Mouse (Mus musculus) MEL (cell line): Measurements from ENCODE around the gene Aim2. TPM values are rescaled to one million over a fixed set of nuclear protein-coding genes. Genes with fewer than 3 reads are reported as not detected.

Source experiments
- DNase-seq: peaks from one replicate; pipeline ENCODE4 v3.0.0; 2011; ENCODE audit warnings: low read depth, low spot score
- H3K27ac ChIP-seq: 2 replicates; pipeline ENCODE4 v1.5.1; 2012; ENCODE audit warnings: low read depth, mild to moderate bottlenecking, control low read depth, low read length, moderate library complexity; ENCODE audit not compliant: control insufficient read depth
- H3K27me3 ChIP-seq, 2 experiments: fragments of 150-350 bp in 1 of 2; sonication (generic) in 1 of 2; 2 replicates each; pipeline ENCODE4 v1.6.1; 2012; ENCODE audit warnings: low read length in 2 of 2, mild to moderate bottlenecking in 2 of 2, improper control_type of control experiment in 1 of 2, moderate library complexity in 1 of 2; ENCODE audit not compliant: insufficient read depth in 2 of 2, control insufficient read depth in 1 of 2
- H3K36me3 ChIP-seq, 2 experiments: 2 replicates each; pipeline ENCODE4 v1.6.1; 2012 to 2014; ENCODE audit warnings: low read length in 2 of 2, improper control_type of control experiment in 1 of 2, inconsistent platforms in 1 of 2, mild to moderate bottlenecking in 1 of 2; ENCODE audit not compliant: insufficient read depth in 2 of 2, control insufficient read depth in 1 of 2
- H3K4me1 ChIP-seq, 2 experiments: fragments of 150-350 bp in 1 of 2; sonication (generic) in 1 of 2; 2 replicates each; pipeline ENCODE4 v1.6.1; 2012; ENCODE audit warnings: low read length in 2 of 2, improper control_type of control experiment in 1 of 2, mild to moderate bottlenecking in 1 of 2; ENCODE audit not compliant: insufficient read depth in 2 of 2, control insufficient read depth in 1 of 2
- H3K4me3 ChIP-seq, 2 experiments: fragments of 150-350 bp in 1 of 2; sonication (generic) in 1 of 2; 2 replicates each; pipeline ENCODE4 v1.5.1; 2012; ENCODE audit warnings: low read depth in 2 of 2, low read length in 2 of 2, mild to moderate bottlenecking in 2 of 2, moderate library complexity in 2 of 2, control low read depth in 1 of 2, improper control_type of control experiment in 1 of 2; ENCODE audit not compliant: control insufficient read depth in 1 of 2, insufficient read depth in 1 of 2
- H3K79me2 ChIP-seq: 2 replicates; pipeline ENCODE4 v1.6.1; 2012; ENCODE audit warnings: mild to moderate bottlenecking, low read length, moderate library complexity; ENCODE audit not compliant: control insufficient read depth, poor library complexity, insufficient read depth
- H3K9ac ChIP-seq: 2 replicates; pipeline ENCODE4 v1.6.1; 2012; ENCODE audit warnings: low read depth, mild to moderate bottlenecking, control low read depth, low read length, moderate library complexity; ENCODE audit not compliant: control insufficient read depth, poor library complexity, severe bottlenecking
- H3K9me3 ChIP-seq: fragments of 150-350 bp; sonication (generic); replicated peaks from 2 replicates; pipeline ENCODE4 v1.6.1; 2012; ENCODE audit warnings: mild to moderate bottlenecking, low read length, improper control_type of control experiment, moderate library complexity; ENCODE audit not compliant: insufficient read depth
- BHLHE40 ChIP-seq: IDR thresholded peaks from 2 replicates; pipeline ENCODE4 v1.6.1; 2012; ENCODE audit warnings: low read depth, mild to moderate bottlenecking, inconsistent platforms, low read length, improper control_type of control experiment, borderline replicate concordance
- CHD1 ChIP-seq: IDR thresholded peaks from 2 replicates; pipeline ENCODE4 v1.6.1; 2012; ENCODE audit warnings: low read depth, mild to moderate bottlenecking, inconsistent platforms, low read length, improper control_type of control experiment
- CHD2 ChIP-seq: IDR thresholded peaks from 2 replicates; pipeline ENCODE4 v1.6.1; 2011; ENCODE audit warnings: low read length, improper control_type of control experiment
- CTCF ChIP-seq, 3 experiments: IDR thresholded peaks in 2 of 3; conservative IDR thresholded peaks in 1 of 3; 2 replicates each; pipeline ENCODE4 v1.5.1; 2011 to 2012; ENCODE audit warnings: low read length in 3 of 3, low read depth in 2 of 3, mild to moderate bottlenecking in 2 of 3, improper control_type of control experiment in 1 of 3, inconsistent platforms in 1 of 3, mixed read lengths in 1 of 3, moderate library complexity in 1 of 3; ENCODE audit not compliant: control insufficient read depth in 1 of 3, insufficient read depth in 1 of 3, poor library complexity in 1 of 3, severe bottlenecking in 1 of 3
- EP300 ChIP-seq, 2 experiments: IDR thresholded peaks; 2 replicates each; pipeline ENCODE4 v1.6.1; 2011; ENCODE audit warnings: improper control_type of control experiment in 2 of 2, low read length in 2 of 2, low read depth in 1 of 2, mild to moderate bottlenecking in 1 of 2
- ETS1 ChIP-seq: IDR thresholded peaks from 2 replicates; pipeline ENCODE4 v1.6.1; 2012; ENCODE audit warnings: low read depth, mild to moderate bottlenecking, inconsistent platforms, low read length, improper control_type of control experiment, moderate library complexity
- GABPA ChIP-seq: IDR thresholded peaks from 2 replicates; pipeline ENCODE4 v1.6.1; 2012; ENCODE audit warnings: low read depth, mild to moderate bottlenecking, inconsistent platforms, low read length, improper control_type of control experiment, moderate library complexity
- GATA1 ChIP-seq: IDR thresholded peaks from 2 replicates; pipeline ENCODE4 v1.6.1; 2011; ENCODE audit warnings: low read depth, low read length, improper control_type of control experiment
- HCFC1 ChIP-seq: IDR thresholded peaks from 2 replicates; pipeline ENCODE4 v1.6.1; 2012; ENCODE audit warnings: low read depth, mild to moderate bottlenecking, inconsistent platforms, low read length, improper control_type of control experiment, moderate library complexity
- JUND ChIP-seq: IDR thresholded peaks from 2 replicates; pipeline ENCODE4 v1.6.1; 2011; ENCODE audit warnings: low read depth, mild to moderate bottlenecking, improper control_type of control experiment, low read length
- KAT2A ChIP-seq: conservative IDR thresholded peaks from 2 replicates; pipeline ENCODE4 v1.6.1; 2012; ENCODE audit warnings: low read depth, low read length, improper control_type of control experiment, inconsistent platforms
- MAFK ChIP-seq: IDR thresholded peaks from 2 replicates; pipeline ENCODE4 v1.6.1; 2011; ENCODE audit warnings: low read depth, mild to moderate bottlenecking, low read length, improper control_type of control experiment, borderline replicate concordance
- MXI1 ChIP-seq: IDR thresholded peaks from 2 replicates; pipeline ENCODE4 v1.6.1; 2011; ENCODE audit warnings: mild to moderate bottlenecking, low read depth, low read length, improper control_type of control experiment
- MYB ChIP-seq: IDR thresholded peaks from 2 replicates; pipeline ENCODE4 v1.6.1; 2011; ENCODE audit warnings: mild to moderate bottlenecking, low read depth, low read length, improper control_type of control experiment
- MYC ChIP-seq: IDR thresholded peaks from 2 replicates; pipeline ENCODE4 v1.6.1; 2011; ENCODE audit warnings: low read depth, mild to moderate bottlenecking, low read length, improper control_type of control experiment, moderate library complexity
- NELFE ChIP-seq: IDR thresholded peaks from 2 replicates; pipeline ENCODE4 v1.6.1; 2011; ENCODE audit warnings: low read depth, low read length, improper control_type of control experiment
- POLR2A ChIP-seq, 2 experiments: IDR thresholded peaks; 2 replicates each; pipeline ENCODE4 v1.6.1; 2011 to 2012; ENCODE audit warnings: low read length in 2 of 2, mild to moderate bottlenecking in 2 of 2, control low read depth in 1 of 2, improper control_type of control experiment in 1 of 2, low read depth in 1 of 2, moderate library complexity in 1 of 2; ENCODE audit not compliant: control insufficient read depth in 1 of 2, insufficient read depth in 1 of 2, poor library complexity in 1 of 2
- POLR2AphosphoS2 ChIP-seq: IDR thresholded peaks from 2 replicates; pipeline ENCODE4 v1.6.1; 2011; ENCODE audit warnings: low read length, improper control_type of control experiment
- POLR2AphosphoS5 ChIP-seq: IDR thresholded peaks from 2 replicates; pipeline ENCODE4 v1.6.1; 2012; ENCODE audit warnings: low read depth, borderline replicate concordance, mild to moderate bottlenecking, inconsistent platforms, low read length, moderate library complexity, mixed read lengths
- RAD21 ChIP-seq: IDR thresholded peaks from 2 replicates; pipeline ENCODE4 v1.6.1; 2011; ENCODE audit warnings: mild to moderate bottlenecking, low read depth, low read length, improper control_type of control experiment
- SIN3A ChIP-seq: IDR thresholded peaks from 2 replicates; pipeline ENCODE4 v1.6.1; 2012; ENCODE audit warnings: low read length, improper control_type of control experiment, inconsistent platforms
- SMC3 ChIP-seq: IDR thresholded peaks from 2 replicates; pipeline ENCODE4 v1.6.1; 2011; ENCODE audit warnings: low read depth, low read length, improper control_type of control experiment
- TAL1 ChIP-seq: IDR thresholded peaks from 2 replicates; pipeline ENCODE4 v1.6.1; 2012; ENCODE audit warnings: mild to moderate bottlenecking, inconsistent platforms, low read length, moderate library complexity, mixed read lengths
- UBTF ChIP-seq: IDR thresholded peaks from 2 replicates; pipeline ENCODE4 v1.6.1; 2012; ENCODE audit warnings: low read depth, mild to moderate bottlenecking, inconsistent platforms, low read length, improper control_type of control experiment, moderate library complexity, borderline replicate concordance; ENCODE audit not compliant: insufficient read depth
- USF1 ChIP-seq: IDR thresholded peaks from 2 replicates; pipeline ENCODE4 v1.6.1; 2014; ENCODE audit warnings: low read depth, mild to moderate bottlenecking, inconsistent platforms, low read length, improper control_type of control experiment, moderate library complexity
- USF2 ChIP-seq, 2 experiments: IDR thresholded peaks; 2 replicates each; pipeline ENCODE4 v1.6.1; 2011 to 2012; ENCODE audit warnings: improper control_type of control experiment in 2 of 2, low read length in 2 of 2, borderline replicate concordance in 1 of 2, inconsistent platforms in 1 of 2, low read depth in 1 of 2, mild to moderate bottlenecking in 1 of 2; ENCODE audit not compliant: insufficient read depth in 1 of 2
- ZC3H11A ChIP-seq: IDR thresholded peaks from 2 replicates; pipeline ENCODE4 v1.6.1; 2012; ENCODE audit warnings: low read depth, mild to moderate bottlenecking, inconsistent platforms, low read length, improper control_type of control experiment
- ZKSCAN1 ChIP-seq: IDR thresholded peaks from 2 replicates; pipeline ENCODE4 v1.6.1; 2012; ENCODE audit warnings: low read depth, mild to moderate bottlenecking, inconsistent platforms, low read length, improper control_type of control experiment, moderate library complexity
- ZNF384 ChIP-seq: IDR thresholded peaks from 2 replicates; pipeline ENCODE4 v1.6.1; 2012; ENCODE audit warnings: low read depth, mild to moderate bottlenecking, inconsistent platforms, low read length, improper control_type of control experiment
- polyA plus RNA-seq, 2 experiments: library from polyadenylated mRNA; stranded (reverse) in 1 of 2; unstranded in 1 of 2; fragments of >175 nt in 1 of 2; fragments of >200 nt in 1 of 2; gene quantifications; 2 replicates each; pipeline versions ENCODE4 v1.2.1 to v1.2.4; 2012; ENCODE audit warnings: low replicate concordance in 2 of 2, low read depth in 1 of 2; ENCODE audit not compliant: insufficient read length in 2 of 2, insufficient read depth in 1 of 2, missing spikeins in 1 of 2
- total RNA-seq: library from RNA; depleted of rRNA; stranded (reverse); fragments of 300-350 nt; gene quantifications from 2 replicates; pipeline ENCODE4 v1.2.3, GENCODE M21; 2012

The Aim2 gene
- total and polyA plus RNA-seq, 3 experiments = 2.3 to 9.1 TPM; not detected in 1

- H3K9ac ChIP-seq = no peak overlapping the region
- no peaks in the 10 kb centered on the region for H3K79me2 ChIP-seq
- no peak for DNase-seq
- H3K4me3 ChIP-seq = no peak overlapping the region
- no peaks in the 10 kb centered on the region for H3K27me3 ChIP-seq
- no peak overlapping the region for H3K27ac ChIP-seq
- no peaks in the 10 kb centered on the region for H3K4me1 ChIP-seq
- no peaks in the 10 kb centered on the region; a peak in 1 of 4 replicates for H3K36me3 ChIP-seq
- H3K9me3 ChIP-seq = no peaks in the 10 kb centered on the region
- no peak for TF ChIP-seq BHLHE40
- TF ChIP-seq CTCF (IDR thresholded peaks at IDR 0.05 in 2 of 3, conservative IDR thresholded peaks at IDR 0.05 in 1 of 3; ENCODE audit: control insufficient read depth in 1 of 3, insufficient read depth in 1 of 3, low read depth in 2 of 3, low read length in 3 of 3, poor library complexity in 1 of 3, severe bottlenecking in 1 of 3) = no peak
- no peak for TF ChIP-seq KAT2A
- TF ChIP-seq POLR2A (IDR thresholded peaks at IDR 0.05; ENCODE audit: control insufficient read depth in 1 of 2, insufficient read depth in 1 of 2, low read depth in 1 of 2, low read length in 2 of 2, poor library complexity in 1 of 2) = no peak
- TF ChIP-seq CHD2 = no peak
- TF ChIP-seq JUND = no peak
- no peak for TF ChIP-seq ZNF384
- TF ChIP-seq HCFC1 = no peak
- TF ChIP-seq RAD21 = no peak
- TF ChIP-seq ZKSCAN1 = no peak
- TF ChIP-seq NELFE = no peak
- no peak for TF ChIP-seq EP300 (IDR thresholded peaks at IDR 0.05; ENCODE audit: low read depth in 1 of 2, low read length in 2 of 2)
- no peak for TF ChIP-seq SIN3A
- no peak for TF ChIP-seq MYC
- TF ChIP-seq MYB = no peak
Measured at GRCm38 (mm10) chr1:173391754-173392153, 41.1 kb downstream of the Aim2 start.

DNA sequence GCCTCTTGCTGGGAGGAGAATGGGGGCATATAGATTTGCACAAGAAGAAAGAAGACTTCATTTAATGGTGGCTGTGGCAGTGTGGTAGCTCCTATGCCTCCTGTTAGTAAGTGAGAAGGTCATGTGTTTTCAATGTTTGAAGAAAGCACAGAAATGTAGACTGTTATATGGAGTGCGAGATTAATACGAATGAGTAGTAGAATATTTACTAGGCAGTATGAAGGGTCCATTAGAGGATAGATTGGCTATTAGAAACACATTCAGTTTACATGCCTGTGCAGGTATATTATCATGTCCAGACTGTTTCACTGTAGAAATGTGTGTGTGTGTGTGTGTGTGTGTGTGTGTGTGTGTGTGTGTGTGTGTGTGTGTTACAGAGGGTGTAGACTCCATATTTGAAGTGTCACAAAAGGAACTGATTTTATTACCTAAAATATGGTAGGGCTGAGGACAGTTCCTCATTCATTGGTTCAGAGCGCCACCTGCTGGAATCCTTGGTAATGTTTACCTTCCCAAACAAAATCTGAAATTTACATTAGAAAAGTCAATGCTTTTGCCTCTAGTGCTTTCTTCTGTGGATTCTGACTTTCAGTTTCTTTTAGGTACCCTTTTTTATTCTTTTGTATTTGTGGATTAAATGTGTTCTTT is 47.8 kb downstream of the Aim2 start:
- Histone ChIP-seq H3K9me3 (no peaks in the 10 kb centered on the region), H3K4me1 (no peaks in the 10 kb centered on the region), H3K27ac (no peak overlapping the region), H3K4me3 (no peak overlapping the region), H3K27me3 (no peaks in the 10 kb centered on the region), H3K9ac (no peak overlapping the region), H3K79me2 (no peaks in the 10 kb centered on the region), H3K36me3 (no peaks in the 10 kb centered on the region; a peak in 1 of 4 replicates)
- peak; percentile 68 for DNase-seq
- TF ChIP-seq RAD21 = peak; percentile 74
- no peak for TF ChIP-seq MYC
- TF ChIP-seq SMC3 = peak; percentile 79
- TF ChIP-seq GABPA = no peak
- no peak for TF ChIP-seq BHLHE40
- TF ChIP-seq CTCF (IDR thresholded peaks at IDR 0.05 in 2 of 3, conservative IDR thresholded peaks at IDR 0.05 in 1 of 3; ENCODE audit: control insufficient read depth in 1 of 3, insufficient read depth in 1 of 3, low read depth in 2 of 3, low read length in 3 of 3, poor library complexity in 1 of 3, severe bottlenecking in 1 of 3) = peak; percentile 17 to 66 (median 31); a peak in 3 of 6 replicates
- no peak for TF ChIP-seq POLR2AphosphoS2
- TF ChIP-seq EP300 (IDR thresholded peaks at IDR 0.05; ENCODE audit: low read depth in 1 of 2, low read length in 2 of 2) = no peak
- TF ChIP-seq ETS1 = no peak
- TF ChIP-seq UBTF = no peak
- no peak for TF ChIP-seq SIN3A
- TF ChIP-seq KAT2A = no peak
- no peak for TF ChIP-seq GATA1
- no peak for TF ChIP-seq MXI1
- no peak for TF ChIP-seq NELFE
- TF ChIP-seq ZC3H11A = peak; percentile 87
- no peak for TF ChIP-seq TAL1
- no peak for TF ChIP-seq JUND
- no peak for TF ChIP-seq CHD1
- no peak for TF ChIP-seq HCFC1
- no peak for TF ChIP-seq CHD2
- no peak for TF ChIP-seq USF1
- TF ChIP-seq USF2 (IDR thresholded peaks at IDR 0.05; ENCODE audit: borderline replicate concordance in 1 of 2, insufficient read depth in 1 of 2, low read depth in 1 of 2, low read length in 2 of 2) = no peak
- no peak for TF ChIP-seq POLR2AphosphoS5
- no peak for TF ChIP-seq MAFK
